Mouse (Mus musculus) lung, postnatal 14 days (tissue): Measurements from ENCODE around the gene Myh9.

Source experiments
- DNase-seq: peaks from one replicate; pipeline ENCODE4 v3.0.0; 2021

Myh9 gene

GRCm38 (mm10) chr15:77842047-77842843, at the start of gene Myh9:
Gene Myh9 (minus strand): TSS chr15:77842175.
- peak; percentile 100 for DNase-seq

- DNase-seq, result peak; percentile 40
Measured at GRCm38 (mm10) chr15:77891766-77892165, 49.8 kb upstream of the Myh9 start.

GRCm38 (mm10) chr15:77889761-77890422, 47.9 kb upstream of the Myh9 start:
- no peak for DNase-seq

GRCm38 (mm10) chr15:77888286-77888685, 46.3 kb upstream of the Myh9 start:
- peak; percentile 24 for DNase-seq

- no peak for DNase-seq
Measured at GRCm38 (mm10) chr15:77887093-77887488, 45.1 kb upstream of the Myh9 start.

- no peak for DNase-seq
Measured at GRCm38 (mm10) chr15:77886369-77887092, 44.6 kb upstream of the Myh9 start.

GRCm38 (mm10) chr15:77885945-77886344, 44.0 kb upstream of the Myh9 start:
- no peak for DNase-seq

GRCm38 (mm10) chr15:77885159-77885558, 43.2 kb upstream of the Myh9 start:
- no peak for DNase-seq

- DNase-seq, result no peak
Measured at GRCm38 (mm10) chr15:77883697-77884010, 41.7 kb upstream of the Myh9 start.

- DNase-seq, result peak; percentile 67
Measured at GRCm38 (mm10) chr15:77882797-77883696, 41.1 kb upstream of the Myh9 start.

- DNase-seq, result no peak
Measured at GRCm38 (mm10) chr15:77882297-77882696, 40.3 kb upstream of the Myh9 start.

GRCm38 (mm10) chr15:77881698-77882097, 39.7 kb upstream of the Myh9 start:
- DNase-seq, result no peak

GRCm38 (mm10) chr15:77880738-77881137, 38.8 kb upstream of the Myh9 start:
- DNase-seq, result no peak

GRCm38 (mm10) chr15:77879756-77880155, 37.8 kb upstream of the Myh9 start:
- no peak for DNase-seq

- DNase-seq, result no peak
Measured at GRCm38 (mm10) chr15:77877209-77877608, 35.2 kb upstream of the Myh9 start.

GRCm38 (mm10) chr15:77876716-77877115, 34.7 kb upstream of the Myh9 start:
- no peak for DNase-seq

- no peak for DNase-seq
Measured at GRCm38 (mm10) chr15:77875953-77876352, 34.0 kb upstream of the Myh9 start.

- no peak for DNase-seq
Measured at GRCm38 (mm10) chr15:77874807-77875206, 32.8 kb upstream of the Myh9 start.

GRCm38 (mm10) chr15:77874310-77874709, 32.3 kb upstream of the Myh9 start:
- DNase-seq, result no peak

GRCm38 (mm10) chr15:77873564-77873963, 31.6 kb upstream of the Myh9 start:
- peak; percentile 25 for DNase-seq

GRCm38 (mm10) chr15:77872996-77873395, 31.0 kb upstream of the Myh9 start:
- no peak for DNase-seq

GRCm38 (mm10) chr15:77868340-77868739, 26.4 kb upstream of the Myh9 start:
- no peak for DNase-seq
